Mouse (Mus musculus) bone marrow, adult 2 months (tissue): ENCODE data around the gene Adamtsl5.

Source experiments
- CTCF ChIP-seq: fragments of 200-500 bp; IDR thresholded peaks from 2 replicates; pipeline ENCODE4 v1.5.1; 2011; ENCODE audit warnings: low read length, control low read depth; ENCODE audit not compliant: control insufficient read depth, insufficient read depth
- POLR2A ChIP-seq: fragments of 200-500 bp; IDR thresholded peaks from 2 replicates; pipeline ENCODE4 v1.6.1; 2011; ENCODE audit warnings: low read depth, mild to moderate bottlenecking, control low read depth, low read length, borderline replicate concordance; ENCODE audit not compliant: control insufficient read depth

- TF ChIP-seq CTCF (no peak), POLR2A (no peak)
These were observed 20.2 kb upstream of the Adamtsl5 start for GRCm38 (mm10) chr10:80368392-80368791.
